Mouse (Mus musculus): Measurements from ENCODE around the gene Rbfox1.

- no peak for TF ChIP-seq CTCF (IDR thresholded peaks at IDR 0.05; ENCODE audit: control insufficient read depth, insufficient read depth, insufficient read length)
- TF ChIP-seq USF1 (IDR thresholded peaks at IDR 0.05; ENCODE audit: low read depth) = no peak
- no peak for TF ChIP-seq MYOD1 (IDR thresholded peaks at IDR 0.05; ENCODE audit: control insufficient read depth, insufficient read length, low read depth)
- TF ChIP-seq MAX (IDR thresholded peaks at IDR 0.05) = no peak
- TF ChIP-seq CEBPB (IDR thresholded peaks at IDR 0.05; ENCODE audit: low read depth) = no peak
Observed at GRCm38 (mm10) chr16:6139432-6139831, 254.3 kb downstream of the Rbfox1 start.

Measured in C2C12 (cell line).